Mouse (Mus musculus) megakaryocyte-erythroid progenitor cell, adult 5-6 weeks (primary cell): ENCODE measurements around the gene Mettl23. TPM values are rescaled to one million over a fixed set of nuclear protein-coding genes. Genes with fewer than 3 reads are reported as not detected.

Source experiments
- ATAC-seq: replicated peaks from 2 replicates; pipeline ENCODE4 v1.8.0; 2016; ENCODE audit warnings: mild to moderate bottlenecking, inconsistent platforms; ENCODE audit not compliant: severe bottlenecking, poor library complexity, low FRiP score, low TSS enrichment
- total RNA-seq, 2 experiments: library from RNA; stranded (forward) in 1 of 2; stranded (reverse) in 1 of 2; fragments of 200-1000, 215-1000 nt in 1 of 2; fragments of >200 nt in 1 of 2; fragmentation: Nextera tagmentation in 1 of 2; gene quantifications; 2 replicates each; pipeline ENCODE4 v1.2.3; 2014 to 2017

Mettl23 gene
- 53.6 and 58.8 TPM in 2 replicates for total RNA-seq (2014; fragmentation: Nextera tagmentation)
- 47.2 and 48.2 TPM in 2 replicates for total RNA-seq (2017)

GRCm38 (mm10) chr11:116843261-116844233 lies at the start of gene Mettl23, which contains the start of gene Jmjd6:
Mettl23 (plus strand) TSS chr11:116843278.
Jmjd6 (minus strand) TSS chr11:116843449.
- ATAC-seq: peak; percentile 85

GRCm38 (mm10) chr11:116799364-116799763 lies 43.7 kb upstream of the Mettl23 start:
- ATAC-seq: no peak

- no peak for ATAC-seq
These were observed 42.0 kb upstream of the Mettl23 start for GRCm38 (mm10) chr11:116801106-116801505.

GRCm38 (mm10) chr11:116802709-116803108 lies 40.4 kb upstream of the Mettl23 start:
- no peak for ATAC-seq

- no peak for ATAC-seq
These were observed 36.7 kb upstream of the Mettl23 start for GRCm38 (mm10) chr11:116806136-116807071.

DNA sequence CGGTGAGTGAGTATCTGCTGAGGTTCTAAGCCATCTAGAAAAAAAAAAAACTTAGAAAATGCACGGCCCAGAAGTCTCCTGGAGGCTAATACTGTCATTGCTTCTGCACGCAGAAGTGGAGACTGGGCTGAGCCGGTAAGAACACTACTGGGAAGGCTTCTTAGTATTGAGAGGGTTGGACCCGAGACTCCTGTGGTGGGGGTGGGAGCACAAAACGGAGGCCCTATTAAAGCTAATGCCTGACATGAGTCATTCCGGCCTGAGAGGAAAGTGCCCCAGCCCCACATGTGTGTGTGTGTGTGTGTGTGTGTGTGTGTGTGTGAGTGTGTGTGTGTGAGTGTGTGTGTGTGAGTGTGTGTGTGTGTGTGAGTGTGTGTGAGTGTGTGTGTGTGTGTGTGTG lies 36.0 kb upstream of the Mettl23 start:
- ATAC-seq: no peak

GRCm38 (mm10) chr11:116807526-116807925 lies 35.6 kb upstream of the Mettl23 start:
- ATAC-seq: no peak

DNA sequence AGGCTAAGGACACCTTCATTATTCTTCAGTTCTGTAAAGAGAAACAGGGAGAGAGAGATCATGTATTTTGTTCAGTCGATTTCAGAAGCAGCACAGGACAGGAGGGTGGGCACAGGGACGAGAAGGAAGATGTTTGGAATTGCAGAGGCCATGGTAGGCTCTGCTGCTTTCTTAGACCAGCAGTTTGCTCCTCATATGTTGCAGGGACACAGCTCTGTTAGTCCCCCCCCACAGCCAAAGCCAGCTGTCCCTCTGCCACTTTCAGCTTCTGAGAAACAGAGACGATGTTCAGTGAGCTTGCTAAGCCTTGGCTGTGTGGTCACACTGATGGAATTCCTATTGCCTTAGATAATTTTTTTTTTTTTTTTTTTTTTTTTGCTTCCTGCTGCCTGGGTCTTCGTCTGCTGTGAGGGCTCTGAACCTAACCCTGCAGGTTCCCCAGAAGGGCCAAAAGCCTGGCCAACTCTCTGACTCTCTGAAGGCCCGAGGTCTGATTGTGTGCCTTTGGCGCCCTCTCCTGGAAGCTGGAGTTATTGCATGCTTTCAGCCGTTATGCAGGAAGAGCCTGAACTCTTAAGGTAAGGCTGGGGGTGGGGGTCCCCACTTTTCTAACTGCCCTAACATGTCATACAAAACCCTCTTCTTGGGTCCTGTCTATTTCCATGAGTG lies 35.0 kb upstream of the Mettl23 start:
- ATAC-seq: 0 out of 2 replicates have a peak, but pooled peaks have one; percentile 55

GRCm38 (mm10) chr11:116808811-116809395 lies 34.2 kb upstream of the Mettl23 start:
- ATAC-seq: no peak

DNA sequence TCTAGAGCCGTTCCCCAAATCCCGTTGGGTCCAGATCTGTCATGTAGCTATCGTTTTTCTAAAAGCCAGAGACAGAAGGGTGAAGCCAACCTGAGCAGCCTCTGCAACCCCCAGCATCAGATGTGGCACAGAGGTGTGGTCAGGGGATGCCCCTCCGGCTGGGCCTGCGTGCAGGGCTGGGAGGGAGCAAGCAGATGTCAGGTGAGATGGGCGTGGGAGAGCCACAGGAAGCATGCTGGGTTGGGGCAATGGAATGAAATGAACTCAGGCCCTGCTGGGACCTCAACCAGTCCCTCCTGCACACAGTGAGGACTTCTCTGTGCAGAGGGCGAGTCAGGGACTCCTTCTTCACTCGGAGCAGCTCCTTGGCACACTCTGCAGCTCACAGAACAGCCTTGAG lies 33.6 kb upstream of the Mettl23 start:
- 0 out of 2 replicates have a peak, but pooled peaks have one; percentile 19 for ATAC-seq

DNA sequence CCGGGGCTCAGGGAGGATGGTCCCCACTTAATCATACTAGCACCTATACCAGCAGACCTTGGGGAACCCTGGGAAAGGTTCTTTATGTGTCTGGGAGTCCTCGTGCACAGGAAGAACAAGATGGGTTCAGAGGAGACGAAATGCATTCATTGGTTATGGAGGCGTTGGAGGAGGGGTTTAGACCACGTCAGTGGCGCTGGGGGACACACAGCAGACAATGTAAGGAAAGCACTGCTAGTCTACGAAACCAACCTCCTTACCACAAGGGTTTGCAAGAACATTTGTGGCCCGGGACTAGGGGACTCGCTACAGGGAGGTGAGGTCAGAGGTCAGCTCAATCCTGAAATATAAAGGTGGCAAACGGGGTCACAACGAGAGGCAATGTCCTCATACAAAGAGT lies 32.5 kb upstream of the Mettl23 start:
- ATAC-seq: no peak

GRCm38 (mm10) chr11:116810983-116811901 lies 31.8 kb upstream of the Mettl23 start:
- ATAC-seq: peak; percentile 71

GRCm38 (mm10) chr11:116812793-116813529 lies 30.1 kb upstream of the Mettl23 start:
- no peak for ATAC-seq

DNA sequence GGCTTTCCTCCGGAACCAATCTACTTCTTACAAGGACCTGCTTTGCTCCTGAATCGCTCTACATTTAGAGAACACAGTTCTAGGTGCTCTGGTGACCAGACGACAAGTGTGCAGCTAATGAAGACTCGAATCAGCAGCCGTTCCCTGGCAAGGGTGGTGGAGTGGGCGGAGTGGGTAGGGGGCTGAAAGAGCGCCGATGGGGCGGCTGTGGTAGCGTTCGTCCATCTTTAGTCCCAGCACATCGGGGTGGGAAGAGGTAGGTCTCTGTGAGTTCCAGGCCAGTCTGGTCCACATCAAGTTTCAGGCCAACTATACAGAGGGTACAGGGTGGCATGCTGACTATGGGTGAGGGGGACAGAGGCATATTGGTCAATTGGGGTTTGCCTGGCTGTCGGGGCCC lies 29.5 kb upstream of the Mettl23 start:
- no peak for ATAC-seq

DNA sequence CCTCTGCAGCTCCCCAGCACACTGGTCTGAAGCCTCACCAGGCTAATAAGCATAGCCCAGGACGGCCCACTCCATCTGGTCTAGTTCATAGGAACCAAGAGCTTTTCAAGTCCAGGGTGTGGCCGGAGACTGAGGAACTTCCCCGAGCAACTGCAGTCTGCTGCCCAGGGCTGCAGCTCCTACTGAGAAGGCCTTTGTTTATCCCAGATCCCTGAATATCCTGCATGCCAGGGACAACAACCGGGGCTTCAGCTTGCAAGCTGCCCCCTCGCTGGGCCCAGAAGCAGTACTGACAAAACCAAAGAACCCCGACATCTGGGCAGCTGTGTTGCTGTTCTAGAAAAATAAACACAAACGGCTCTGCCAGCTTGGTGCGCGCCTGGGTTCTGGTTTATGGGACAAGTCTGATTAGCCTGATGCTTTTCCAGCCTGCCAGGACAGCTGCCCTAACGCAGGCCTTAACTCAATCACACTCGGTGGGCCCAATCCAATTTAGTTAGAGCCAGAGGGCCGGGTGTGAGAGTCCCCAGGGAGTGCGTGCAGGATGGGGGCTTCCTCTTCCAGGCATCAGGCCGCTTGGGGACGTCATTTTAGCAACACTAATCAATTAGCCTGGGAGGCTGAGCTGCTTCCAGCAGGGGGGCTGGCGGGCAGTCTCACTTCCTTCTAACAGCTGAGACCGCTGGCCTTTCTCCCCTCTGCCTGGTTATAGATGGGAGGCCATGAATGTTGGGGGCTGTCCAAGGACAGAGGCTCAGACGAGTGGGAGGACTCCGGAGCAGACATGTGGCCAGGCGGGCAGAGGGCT lies 28.8 kb upstream of the Mettl23 start:
- ATAC-seq: no peak

GRCm38 (mm10) chr11:116814884-116815415 lies 28.1 kb upstream of the Mettl23 start:
- ATAC-seq: no peak
